In the genomic region with DNA sequence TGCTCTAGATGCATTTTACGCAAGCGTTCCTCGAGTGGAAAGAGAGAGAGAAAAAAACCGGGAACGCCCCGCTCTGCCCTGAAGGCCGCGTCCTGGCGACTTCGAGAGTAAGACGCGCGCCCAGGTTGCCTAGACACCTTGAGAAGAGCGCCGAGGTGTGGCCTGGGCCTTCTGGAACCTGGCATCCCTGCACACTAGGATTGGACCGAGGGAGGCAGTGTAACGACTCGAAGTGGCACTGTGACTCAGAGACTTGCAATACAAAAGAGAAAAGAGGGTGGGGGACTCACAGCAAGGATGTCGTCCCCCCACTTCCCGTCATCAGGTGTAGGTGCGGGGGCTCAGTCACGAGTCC, we compare ENCODE assay signal across 8 mouse cellular contexts. TPM values are rescaled to one million over a fixed set of nuclear protein-coding genes. Genes with fewer than 3 reads are reported as not detected.
A peak's percentile ranks its signal among the peaks of the same experiment; 100 is the strongest.
DNase-seq lines count a peak whose midpoint lies in the region; ATAC-seq and TF ChIP-seq lines count a peak whose summit lies in the region.

No protein-coding gene starts in this region.

- H3K9ac ChIP-seq in hindbrain, postnatal 0 days (replicated peaks; ENCODE audit: low read length) = no peak overlapping the region

- H3K27me3 ChIP-seq in hindbrain, postnatal 0 days (ENCODE audit: insufficient read depth, low read length) = peaks cover 14% of the 10 kb centered on the region

- WGBS in hindbrain, postnatal 0 days = 6% methylated on average over 22 of the region's 22 CpGs

- DNase-seq in ES-CJ7 (ENCODE audit: low read depth, low spot score) = peak; percentile 63
- DNase-seq in brain, adult 2 months (ENCODE audit: low read depth, low spot score) = peak; percentile 52
- no peak for DNase-seq in hindbrain, postnatal 0 days (ENCODE audit: low spot score)
- peak; percentile 37 for DNase-seq in lung, postnatal 25 days (ENCODE audit: low spot score)
- no peak for DNase-seq in embryo, embryonic 10.5 days (ENCODE audit: low spot score)
- no peak for DNase-seq in embryo, embryonic 9.5 days (ENCODE audit: extremely low spot score)
- no peak for DNase-seq in thymus, adult 18-20 months
- DNase-seq in embryo, embryonic 10 days (ENCODE audit: low spot score) = no peak

- ATAC-seq in hindbrain, postnatal 0 days = no peak; the same call in 1 of the 2 replicates

- H3K4me2 ChIP-seq in hindbrain, postnatal 0 days (ENCODE audit: low read depth, low read length) = peak overlapping the region; percentile 91

- no peak overlapping the region for H3K27ac ChIP-seq in hindbrain, postnatal 0 days

- no peaks in the 10 kb centered on the region for H3K36me3 ChIP-seq in hindbrain, postnatal 0 days (ENCODE audit: insufficient read depth, low read length)

- peak overlapping the region; percentile 50 for H3K4me3 ChIP-seq in hindbrain, postnatal 0 days (ENCODE audit: low read length)

- no peaks in the 10 kb centered on the region; the same call in 1 of the 2 replicates for H3K4me1 ChIP-seq in hindbrain, postnatal 0 days (ENCODE audit: insufficient read depth, low read length)

- no peak for TF ChIP-seq CTCF in hindbrain, postnatal 0 days (IDR thresholded peaks at IDR 0.05; ENCODE audit: low read depth)

- no peaks in the 10 kb centered on the region for H3K9me3 ChIP-seq in hindbrain, postnatal 0 days (ENCODE audit: low read length)

RNA-seq across cellular contexts. Expression of gene Itpka, which starts 1.6 kb away (rescaled TPM):
- 5.8 and 8.5 TPM in 2 replicates for total RNA-seq in hindbrain, postnatal 0 days (2014; rRNA removed)
- 3.3 and 3.5 TPM in 2 replicates for polyA plus RNA-seq in hindbrain, postnatal 0 days (2015; fragmentation: Nextera tagmentation; extraction: Ambion mirVana)

RNA-seq across cellular contexts. Expression of gene Ltk, which starts 16.4 kb away (rescaled TPM):
- total RNA-seq in hindbrain, postnatal 0 days (2014; rRNA removed) = 5.8 and 8.5 TPM in 2 replicates
- polyA plus RNA-seq in hindbrain, postnatal 0 days (2015; fragmentation: Nextera tagmentation; extraction: Ambion mirVana) = 2.0 TPM in 2 replicates

RNA-seq across cellular contexts. Expression of gene Rpap1, which starts 43.6 kb away (rescaled TPM):
- total RNA-seq in hindbrain, postnatal 0 days (2014; rRNA removed) = 19.6 and 22.5 TPM in 2 replicates
- 11.2 and 11.9 TPM in 2 replicates for polyA plus RNA-seq in hindbrain, postnatal 0 days (2015; fragmentation: Nextera tagmentation; extraction: Ambion mirVana)

RNA-seq across cellular contexts. Expression of gene Tyro3, which starts 53.7 kb away (rescaled TPM):
- total RNA-seq in hindbrain, postnatal 0 days (2014; rRNA removed) = 85.8 and 98.9 TPM in 2 replicates
- polyA plus RNA-seq in hindbrain, postnatal 0 days (2015; fragmentation: Nextera tagmentation; extraction: Ambion mirVana) = 26.5 and 26.6 TPM in 2 replicates

Comparison
In these comparisons a context has a peak if more than half of its experiments do, and no peak if none do; other contexts are left out.
1. DNase-seq: peak in ES-CJ7 (single experiment), brain, adult 2 months (single experiment) and lung, postnatal 25 days (single experiment); none in hindbrain, postnatal 0 days (single experiment), embryo, embryonic 10.5 days (single experiment), embryo, embryonic 9.5 days (single experiment), thymus, adult 18-20 months (0 of 2) and embryo, embryonic 10 days (single experiment).